Mouse (Mus musculus): ENCODE results near the gene Ube2s. TPM values are rescaled to one million over a fixed set of nuclear protein-coding genes. Genes with fewer than 3 reads are reported as not detected.

Gene Ube2s
- polyA plus RNA-seq, 1 experiment, result 146 TPM

Other genes starting within 250 kb of the Ube2s start
- 1.00 and 1.1 TPM in 2 replicates for gene Ptprh, start 208.5 kb downstream of the Ube2s start, polyA plus RNA-seq (2012; rRNA removed)
- gene Tmem86b, start 181.2 kb downstream of the Ube2s start, polyA plus RNA-seq (2012; rRNA removed), result 37.9 and 45.7 TPM in 2 replicates
- gene Ppp6r1, start 153.6 kb downstream of the Ube2s start, polyA plus RNA-seq (2012; rRNA removed), result 128 and 129 TPM in 2 replicates
- 98.4 and 107 TPM in 2 replicates for gene Hspbp1, start 127.5 kb downstream of the Ube2s start, polyA plus RNA-seq (2012; rRNA removed)
- 244 and 251 TPM in 2 replicates for gene Brsk1, start 122.0 kb downstream of the Ube2s start, polyA plus RNA-seq (2012; rRNA removed)
- 0.13 and 0.14 TPM in 2 replicates for gene Tmem150b, start 87.3 kb downstream of the Ube2s start, polyA plus RNA-seq (2012; rRNA removed)
- 74.3 and 83.4 TPM in 2 replicates for gene Kmt5c, start 72.5 kb downstream of the Ube2s start, polyA plus RNA-seq (2012; rRNA removed)
- gene Cox6b2, start 59.5 kb downstream of the Ube2s start, polyA plus RNA-seq (2012; rRNA removed), result 16.1 and 19.8 TPM in 2 replicates
- 0.02 TPM in 1 of 2 replicates, not detected in the other for gene Fam71e2, start 41.3 kb downstream of the Ube2s start, polyA plus RNA-seq (2012; rRNA removed)
- gene Il11, start 29.7 kb downstream of the Ube2s start, polyA plus RNA-seq (2012; rRNA removed), result 0.25 and 0.38 TPM in 2 replicates
- gene Tmem190, start 29.7 kb downstream of the Ube2s start, polyA plus RNA-seq (2012; rRNA removed), result not detected in 2 replicates
- 4.3 and 5.1 TPM in 2 replicates for gene Tmem238, start 22.9 kb downstream of the Ube2s start, polyA plus RNA-seq (2012; rRNA removed)
- gene Rpl28, start 19.7 kb downstream of the Ube2s start, polyA plus RNA-seq (2012; rRNA removed), result 306 and 348 TPM in 2 replicates
- 149 and 155 TPM in 2 replicates for gene Shisa7, start 32.1 kb upstream of the Ube2s start, polyA plus RNA-seq (2012; rRNA removed)
- 10.6 and 13.8 TPM in 2 replicates for gene Isoc2b, start 57.7 kb upstream of the Ube2s start, polyA plus RNA-seq (2012; rRNA removed)
- gene Isoc2a, start 64.6 kb upstream of the Ube2s start, polyA plus RNA-seq (2012; rRNA removed), result 10.7 and 12.0 TPM in 2 replicates
- 0.44 and 0.53 TPM in 2 replicates for gene Gm36210, start 93.9 kb upstream of the Ube2s start, polyA plus RNA-seq (2012; rRNA removed)
- gene Zfp628, start 102.6 kb upstream of the Ube2s start, polyA plus RNA-seq (2012; rRNA removed), result 9.6 and 10.8 TPM in 2 replicates
- 99.2 and 108 TPM in 2 replicates for gene Nat14, start 109.4 kb upstream of the Ube2s start, polyA plus RNA-seq (2012; rRNA removed)
- 11.1 and 12.5 TPM in 2 replicates for gene Ssc5d, start 113.2 kb upstream of the Ube2s start, polyA plus RNA-seq (2012; rRNA removed)
- gene Sbk2, start 151.8 kb upstream of the Ube2s start, polyA plus RNA-seq (2012; rRNA removed), result 0.22 and 0.27 TPM in 2 replicates
- 2.2 and 2.5 TPM in 2 replicates for gene Sbk3, start 158.6 kb upstream of the Ube2s start, polyA plus RNA-seq (2012; rRNA removed)
- 49.7 and 60.9 TPM in 2 replicates for gene Zfp579, start 183.6 kb upstream of the Ube2s start, polyA plus RNA-seq (2012; rRNA removed)
- 11.7 and 13.5 TPM in 2 replicates for gene Zfp524, start 201.8 kb upstream of the Ube2s start, polyA plus RNA-seq (2012; rRNA removed)
- 22.7 TPM in 2 replicates for gene Fiz1, start 202.1 kb upstream of the Ube2s start, polyA plus RNA-seq (2012; rRNA removed)
- not detected in 2 replicates for gene Gm44973, start 202.9 kb upstream of the Ube2s start, polyA plus RNA-seq (2012; rRNA removed)
- 33.1 and 35.5 TPM in 2 replicates for gene Zfp865, start 207.8 kb upstream of the Ube2s start, polyA plus RNA-seq (2012; rRNA removed)
- gene Ccdc106, start 208.0 kb upstream of the Ube2s start, polyA plus RNA-seq (2012; rRNA removed), result 80.6 and 81.7 TPM in 2 replicates
- not detected in 2 replicates for gene 4632433K11Rik, start 221.5 kb upstream of the Ube2s start, polyA plus RNA-seq (2012; rRNA removed)
- 8.4 and 8.8 TPM in 2 replicates for gene Zfp784, start 225.9 kb upstream of the Ube2s start, polyA plus RNA-seq (2012; rRNA removed)
- 49.7 and 56.0 TPM in 2 replicates for gene Zfp580, start 238.9 kb upstream of the Ube2s start, polyA plus RNA-seq (2012; rRNA removed)
- 225 and 229 TPM in 2 replicates for gene U2af2, start 249.6 kb upstream of the Ube2s start, polyA plus RNA-seq (2012; rRNA removed)

Measured in frontal cortex, adult 2 months (tissue).